Mouse (Mus musculus) limb, embryonic 12.5 days (tissue): Measurements from ENCODE around the gene Ttk. TPM values are rescaled to one million over a fixed set of nuclear protein-coding genes. Genes with fewer than 3 reads are reported as not detected.

Experiments used
- ATAC-seq: fragments of 200-750 bp; cut with Nextera tagmentation; 2 replicates; pipeline ENCODE4 v1.8.0; 2017; ENCODE audit warnings: low read depth, moderate TSS enrichment; ENCODE audit not compliant: insufficient number of reproducible peaks, insufficient read depth, low FRiP score, low TSS enrichment
- H3K27ac ChIP-seq: fragments of 300-500 bp; sonication (generic); 2 replicates; pipeline ENCODE4 v1.5.1; 2016; ENCODE audit warnings: mild to moderate bottlenecking, moderate library complexity
- H3K27me3 ChIP-seq: fragments of 300-500 bp; sonication (generic); 2 replicates; pipeline ENCODE4 v1.6.1; 2016; ENCODE audit warnings: mild to moderate bottlenecking, moderate library complexity
- H3K36me3 ChIP-seq: fragments of 300-500 bp; sonication (generic); 2 replicates; pipeline ENCODE4 v1.6.1; 2016; ENCODE audit warnings: mild to moderate bottlenecking, moderate library complexity
- H3K4me1 ChIP-seq: fragments of 300-500 bp; sonication (generic); replicated peaks from 2 replicates; pipeline ENCODE4 v1.6.1; 2016
- H3K4me2 ChIP-seq: fragments of 300-500 bp; sonication (generic); 2 replicates; pipeline ENCODE4 v1.6.1; 2016; ENCODE audit warnings: mild to moderate bottlenecking, moderate library complexity
- H3K4me3 ChIP-seq: fragments of 300-500 bp; sonication (generic); replicated peaks from 2 replicates; pipeline ENCODE4 v1.5.1; 2016; ENCODE audit warnings: mild to moderate bottlenecking
- H3K9ac ChIP-seq: fragments of 300-500 bp; sonication (generic); replicated peaks from 2 replicates; pipeline ENCODE4 v1.6.1; 2016; ENCODE audit warnings: mild to moderate bottlenecking, moderate library complexity
- H3K9me3 ChIP-seq: fragments of 300-500 bp; sonication (generic); 2 replicates; pipeline ENCODE4 v1.6.1; 2016; ENCODE audit warnings: mild to moderate bottlenecking, moderate library complexity
- WGBS: fragments of 180-500 bp; shearing (Covaris S2); methylation state at CpG from one replicate; pipeline ENCODE4 v1.1.7; 2016; 5-methylcytosine and 5-hydroxymethylcytosine counted together
- polyA plus RNA-seq: library from polyadenylated mRNA; unstranded; fragments of >200 nt; fragmentation: Nextera tagmentation; extraction: Ambion mirVana; gene quantifications from 2 replicates; pipeline ENCODE4 v1.2.1, GENCODE M21; 2016

The Ttk gene
- polyA plus RNA-seq, result 44.0 and 45.0 TPM in 2 replicates

- H3K4me3 ChIP-seq, result peak within 1 kb of the TSS; percentile 89
- ATAC-seq, result peak; percentile 98
- H3K36me3 ChIP-seq, result peaks cover 8% of the 10 kb centered on the region; the same call in 1 of the 2 replicates
Observed at GRCm38 (mm10) chr9:83833811-83834747, at the start of gene Ttk. Gene Ttk, plus strand, starts transcription at chr9:83834689.

GRCm38 (mm10) chr9:83785501-83785900 lies 49.0 kb upstream of the Ttk start:
- peaks cover 26% of the 10 kb centered on the region for H3K36me3 ChIP-seq
- H3K4me2 ChIP-seq, result no peak overlapping the region
- H3K27ac ChIP-seq, result no peak overlapping the region
- H3K9me3 ChIP-seq, result no peaks in the 10 kb centered on the region
- ATAC-seq, result no peak
- H3K4me3 ChIP-seq, result no peak overlapping the region
- H3K4me1 ChIP-seq, result no peaks in the 10 kb centered on the region
- H3K9ac ChIP-seq, result no peak overlapping the region
- H3K27me3 ChIP-seq, result no peaks in the 10 kb centered on the region
- 53% methylated on average over 1 of the region's 1 CpGs for WGBS

More at GRCm38 (mm10) chr9:83833811-83834747, at the start of gene Ttk:
- peak within 1 kb of the TSS; percentile 86 for H3K27ac ChIP-seq
- H3K9ac ChIP-seq, result peak within 1 kb of the TSS; percentile 80
- WGBS, result 2% methylated on average over 38 of the region's 38 CpGs
- H3K4me2 ChIP-seq, result peak within 1 kb of the TSS; percentile 78
- no peaks in the 10 kb centered on the region for H3K27me3 ChIP-seq
- no peaks in the 10 kb centered on the region for H3K9me3 ChIP-seq
- peaks cover 10% of the 10 kb centered on the region for H3K4me1 ChIP-seq

- Histone ChIP-seq H3K4me1 (no peaks in the 10 kb centered on the region), H3K9me3 (no peaks in the 10 kb centered on the region), H3K4me2 (no peak overlapping the region), H3K9ac (no peak overlapping the region), H3K36me3 (peaks cover 10% of the 10 kb centered on the region; the same call in 1 of the 2 replicates), H3K27ac (no peak overlapping the region), H3K4me3 (no peak overlapping the region), H3K27me3 (no peaks in the 10 kb centered on the region)
- 95% methylated on average over 6 of the region's 6 CpGs for WGBS
- no peak for ATAC-seq
Observed at GRCm38 (mm10) chr9:83789326-83789725, 45.2 kb upstream of the Ttk start.

DNA sequence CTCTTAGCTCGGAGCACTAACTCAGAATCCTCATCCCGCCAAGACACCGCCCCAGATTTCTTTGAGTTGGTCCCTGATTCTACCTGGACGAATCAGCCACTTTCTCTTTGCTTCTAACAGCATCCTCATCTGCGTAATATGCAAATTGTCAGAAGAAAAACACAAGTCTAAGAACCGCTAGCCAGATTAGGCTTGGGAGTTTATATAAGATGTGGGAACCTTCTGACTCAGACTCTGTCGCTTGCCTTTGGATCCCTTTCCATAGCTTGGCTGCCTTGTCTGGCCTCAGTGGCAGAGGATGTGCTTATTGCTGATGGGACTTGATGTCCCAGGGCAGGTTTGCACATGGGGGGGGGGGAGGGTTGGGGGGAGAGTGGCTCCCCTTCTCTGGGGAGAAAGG lies 37.6 kb upstream of the Ttk start:
- no peaks in the 10 kb centered on the region for H3K4me1 ChIP-seq
- WGBS, result 94% methylated on average over 7 of the region's 7 CpGs
- no peak overlapping the region for H3K4me2 ChIP-seq
- H3K36me3 ChIP-seq, result no peaks in the 10 kb centered on the region
- H3K4me3 ChIP-seq, result no peak overlapping the region
- H3K27ac ChIP-seq, result no peak overlapping the region
- no peak overlapping the region for H3K9ac ChIP-seq
- no peak for ATAC-seq
- no peaks in the 10 kb centered on the region for H3K9me3 ChIP-seq
- H3K27me3 ChIP-seq, result no peaks in the 10 kb centered on the region

GRCm38 (mm10) chr9:83797898-83798297 lies 36.6 kb upstream of the Ttk start:
- Histone ChIP-seq H3K9me3 (no peaks in the 10 kb centered on the region), H3K9ac (no peak overlapping the region), H3K36me3 (no peaks in the 10 kb centered on the region), H3K27me3 (no peaks in the 10 kb centered on the region), H3K27ac (no peak overlapping the region), H3K4me2 (no peak overlapping the region), H3K4me1 (no peaks in the 10 kb centered on the region), H3K4me3 (no peak overlapping the region)
- WGBS, result 86% methylated on average over 8 of the region's 8 CpGs
- ATAC-seq, result no peak

GRCm38 (mm10) chr9:83804341-83804740 lies 30.1 kb upstream of the Ttk start:
- H3K9me3 ChIP-seq, result no peaks in the 10 kb centered on the region
- 60% methylated on average over 13 of the region's 13 CpGs for WGBS
- H3K4me1 ChIP-seq, result peaks cover 10% of the 10 kb centered on the region
- H3K4me3 ChIP-seq, result peak overlapping the region; percentile 68
- no peaks in the 10 kb centered on the region for H3K36me3 ChIP-seq
- H3K27me3 ChIP-seq, result peaks cover 15% of the 10 kb centered on the region
- H3K4me2 ChIP-seq, result peak overlapping the region; percentile 94
- H3K9ac ChIP-seq, result peak overlapping the region; percentile 73; the same call in 1 of the 2 replicates
- H3K27ac ChIP-seq, result no peak overlapping the region
- ATAC-seq, result no peak

GRCm38 (mm10) chr9:83805164-83805976 lies 29.1 kb upstream of the Ttk start:
- peaks cover 10% of the 10 kb centered on the region for H3K4me1 ChIP-seq
- H3K4me2 ChIP-seq, result peak overlapping the region; percentile 94
- peak; percentile 80 for ATAC-seq
- peak overlapping the region; percentile 73 for H3K9ac ChIP-seq
- under 1% methylated on average over 37 of the region's 37 CpGs for WGBS
- peak overlapping the region; percentile 66; the same call in 1 of the 2 replicates for H3K27ac ChIP-seq
- no peaks in the 10 kb centered on the region for H3K36me3 ChIP-seq
- peaks cover 15% of the 10 kb centered on the region for H3K27me3 ChIP-seq
- H3K9me3 ChIP-seq, result no peaks in the 10 kb centered on the region
- H3K4me3 ChIP-seq, result peak overlapping the region; percentile 68

DNA sequence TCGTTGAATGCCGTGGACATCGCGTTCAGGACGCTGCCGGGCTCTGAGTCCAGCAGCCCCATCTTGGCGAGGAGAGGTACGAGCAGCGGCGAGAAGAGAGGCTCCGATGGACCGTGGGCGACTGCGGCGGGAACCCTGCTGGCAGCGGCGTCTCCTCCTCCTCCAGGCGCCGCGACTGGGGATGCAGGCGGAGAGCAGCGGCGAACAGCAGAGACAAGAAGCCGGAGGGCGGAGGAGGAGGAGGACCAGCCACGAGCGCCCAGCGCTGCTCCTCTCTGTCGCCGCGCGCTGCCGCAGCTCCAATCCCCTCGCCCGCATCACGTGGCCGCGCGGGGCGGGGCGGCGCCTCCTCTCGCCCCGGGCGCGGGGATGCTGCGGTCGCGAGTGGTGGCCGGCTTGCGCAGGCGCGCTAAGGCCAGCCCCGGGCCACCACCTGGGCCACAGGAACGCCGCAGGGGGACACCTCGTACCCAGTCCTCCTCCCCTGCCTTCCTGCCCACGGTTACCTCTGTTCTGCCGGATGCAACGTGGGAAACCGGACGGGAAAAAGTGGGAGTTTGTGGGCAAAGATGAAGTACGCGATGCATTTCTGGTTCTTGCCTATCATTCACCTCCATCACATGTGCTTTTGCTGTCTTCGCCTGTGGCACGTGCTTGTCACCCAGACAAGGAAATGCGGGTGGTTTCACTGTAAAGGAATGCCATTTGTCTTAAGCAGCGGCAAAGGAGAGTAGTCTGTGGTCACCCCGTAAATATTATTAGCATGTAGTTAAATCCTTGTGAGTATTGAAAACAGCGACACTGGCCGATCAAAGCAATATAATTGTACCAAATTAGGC lies 28.3 kb upstream of the Ttk start, which contains the start of gene Elovl4:
TSS of gene Elovl4 (minus strand) at position 301 of the 839 bp plus-strand sequence.
- H3K9ac ChIP-seq, result peak within 1 kb of the TSS; percentile 73
- 1% methylated on average over 67 of the region's 71 CpGs for WGBS
- H3K36me3 ChIP-seq, result no peaks in the 10 kb centered on the region
- peak within 1 kb of the TSS; percentile 94 for H3K4me2 ChIP-seq
- peak; percentile 74 for ATAC-seq
- H3K4me3 ChIP-seq, result peak within 1 kb of the TSS; percentile 68
- peaks cover 10% of the 10 kb centered on the region for H3K4me1 ChIP-seq
- H3K27me3 ChIP-seq, result peaks cover 15% of the 10 kb centered on the region
- peak within 1 kb of the TSS; percentile 66; the same call in 1 of the 2 replicates for H3K27ac ChIP-seq
- H3K9me3 ChIP-seq, result no peaks in the 10 kb centered on the region

DNA sequence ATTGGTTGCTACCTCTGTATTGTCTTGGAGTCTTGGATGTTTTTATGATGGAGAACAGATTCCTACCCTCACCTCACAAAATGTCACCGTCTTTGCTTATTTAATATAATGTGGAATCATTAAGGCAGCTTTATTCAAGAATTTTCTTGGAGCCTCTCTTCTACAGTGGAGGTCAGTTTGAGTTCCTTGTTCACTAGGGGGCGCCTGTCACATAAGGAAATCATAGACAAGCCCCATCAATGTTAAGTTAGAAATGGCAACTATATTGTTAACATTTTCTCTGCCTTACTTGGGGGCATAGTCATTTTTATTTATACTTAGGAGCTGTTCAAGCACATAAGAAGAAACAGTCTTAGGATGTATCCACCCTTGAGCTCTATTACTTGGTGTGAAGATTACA lies 26.9 kb upstream of the Ttk start:
- Histone ChIP-seq H3K4me2 (no peak overlapping the region), H3K9me3 (no peaks in the 10 kb centered on the region), H3K27me3 (peaks cover 15% of the 10 kb centered on the region), H3K9ac (no peak overlapping the region), H3K36me3 (no peaks in the 10 kb centered on the region), H3K4me1 (peaks cover 10% of the 10 kb centered on the region), H3K4me3 (no peak overlapping the region), H3K27ac (no peak overlapping the region)
- no peak for ATAC-seq
- 6% methylated on average over 2 of the region's 2 CpGs for WGBS

DNA sequence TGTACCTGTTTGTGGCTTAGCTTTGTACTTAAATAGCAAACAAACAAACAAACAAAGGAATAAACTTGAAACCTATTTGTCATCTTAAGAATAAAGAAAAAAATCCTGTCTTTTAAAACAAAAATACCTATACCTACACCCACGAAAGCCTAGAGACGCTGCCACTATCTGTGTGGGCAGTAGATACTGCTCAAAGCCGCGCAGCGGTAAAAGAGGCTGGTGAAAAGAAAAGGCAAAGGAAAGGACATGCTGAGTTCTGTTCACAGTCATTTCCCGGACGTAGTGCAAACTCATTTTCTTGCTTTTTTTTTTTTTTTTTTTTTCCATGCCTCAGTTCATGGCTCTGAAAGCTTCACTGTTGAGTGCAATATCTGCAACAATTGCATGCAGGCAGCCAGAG lies 15.3 kb upstream of the Ttk start:
- Histone ChIP-seq H3K4me1 (no peaks in the 10 kb centered on the region), H3K27me3 (no peaks in the 10 kb centered on the region), H3K4me3 (no peak overlapping the region), H3K27ac (no peak overlapping the region), H3K9me3 (no peaks in the 10 kb centered on the region), H3K4me2 (no peak overlapping the region), H3K36me3 (no peaks in the 10 kb centered on the region), H3K9ac (no peak overlapping the region)
- no peak for ATAC-seq
- 81% methylated on average over 7 of the region's 7 CpGs for WGBS
